11 mouse cellular contexts compared by ENCODE assay signal in genomic region chr4:152494360-152494879, GRCm38 (mm10). TPM values are rescaled to one million over a fixed set of nuclear protein-coding genes. Genes with fewer than 3 reads are reported as not detected.
DNase-seq lines count a peak whose midpoint lies in the region; ATAC-seq and TF ChIP-seq lines count a peak whose summit lies in the region.
"Had no signal": no experiment of that assay in that cellular context is flagged by ENCODE, and none has a peak within 500 bp of the region (broad histone marks: within the 10 kb centered on the region; RNA-seq: fewer than 3 reads in every experiment).

No protein-coding gene starts in this region.

- peak overlapping the region; percentile 41; the same call in 1 of the 2 replicates for H3K27ac ChIP-seq in hindbrain, postnatal 0 days
- no peak overlapping the region for H3K27ac ChIP-seq in hindbrain, embryonic 11.5 days (ENCODE audit: low read depth, low read length)
- no peak overlapping the region for H3K27ac ChIP-seq in intestine, embryonic 15.5 days
- H3K27ac ChIP-seq: stomach, embryonic 15.5 days had no signal

- peaks cover 14% of the 10 kb centered on the region; the same call in 1 of the 2 replicates for H3K36me3 ChIP-seq in hindbrain, postnatal 0 days (ENCODE audit: insufficient read depth, low read length)
- peaks cover 5% of the 10 kb centered on the region; the same call in 1 of the 2 replicates for H3K36me3 ChIP-seq in hindbrain, embryonic 11.5 days (ENCODE audit: control insufficient read depth, insufficient read depth, low read length)
- H3K36me3 ChIP-seq in intestine, embryonic 15.5 days: no peaks in the 10 kb centered on the region
- H3K36me3 ChIP-seq: stomach, embryonic 15.5 days had no signal

- no peak for ATAC-seq in hindbrain, postnatal 0 days
- ATAC-seq in hindbrain, embryonic 11.5 days (ENCODE audit: low FRiP score): no peak
- ATAC-seq in intestine, embryonic 15.5 days: no peak

- H3K9me3 ChIP-seq in hindbrain, postnatal 0 days (ENCODE audit: low read length): no peaks in the 10 kb centered on the region
- H3K9me3 ChIP-seq in hindbrain, embryonic 11.5 days (ENCODE audit: control insufficient read depth, low read length): no peaks in the 10 kb centered on the region
- H3K9me3 ChIP-seq in intestine, embryonic 15.5 days: no peaks in the 10 kb centered on the region
- H3K9me3 ChIP-seq: stomach, embryonic 15.5 days had no signal

- WGBS in hindbrain, postnatal 0 days: 18% methylated on average over 20 of the region's 20 CpGs
- 48% methylated on average over 20 of the region's 20 CpGs for WGBS in hindbrain, embryonic 11.5 days
- 36% methylated on average over 20 of the region's 20 CpGs for WGBS in intestine, embryonic 15.5 days

- 0 out of 2 replicates have a peak overlapping the region, but pooled peaks have one; percentile 24 for H3K9ac ChIP-seq in hindbrain, postnatal 0 days (replicated peaks; ENCODE audit: low read length)
- H3K9ac ChIP-seq in hindbrain, embryonic 11.5 days (ENCODE audit: low read depth, low read length): no peak overlapping the region
- no peak overlapping the region for H3K9ac ChIP-seq in intestine, embryonic 15.5 days
- H3K9ac ChIP-seq: stomach, embryonic 15.5 days had no signal

- 0 out of 2 replicates have a peak, but pooled peaks cover 5% of the 10 kb centered on the region for H3K4me1 ChIP-seq in hindbrain, postnatal 0 days (ENCODE audit: insufficient read depth, low read length)
- no peaks in the 10 kb centered on the region for H3K4me1 ChIP-seq in hindbrain, embryonic 11.5 days (replicated peaks; ENCODE audit: control insufficient read depth, insufficient read depth, low read length)
- no peaks in the 10 kb centered on the region for H3K4me1 ChIP-seq in intestine, embryonic 15.5 days (replicated peaks)

- DNase-seq in hindbrain, postnatal 0 days (ENCODE audit: low spot score): peak; percentile 40
- no peak for DNase-seq in hindbrain, embryonic 11.5 days (ENCODE audit: low spot score)
- peak; percentile 60 for DNase-seq in adrenal gland, adult 2 months
- DNase-seq in adrenal gland, postnatal 36 days: peak; percentile 41 to 53
- DNase-seq in kidney, postnatal 14 days: peak; percentile 25
- DNase-seq in right cerebral cortex, postnatal 14 days: no peak
- DNase-seq: heart, postnatal 14 days; liver; right cerebral cortex, postnatal 25 days had no signal

- H3K4me2 ChIP-seq in hindbrain, postnatal 0 days (ENCODE audit: low read depth, low read length): peak overlapping the region; percentile 21; the same call in 1 of the 2 replicates
- no peak overlapping the region for H3K4me2 ChIP-seq in hindbrain, embryonic 11.5 days (replicated peaks; ENCODE audit: low read depth, low read length)
- no peak overlapping the region for H3K4me2 ChIP-seq in intestine, embryonic 15.5 days (replicated peaks)
- H3K4me2 ChIP-seq: stomach, embryonic 15.5 days had no signal

- no peaks in the 10 kb centered on the region for H3K27me3 ChIP-seq in hindbrain, postnatal 0 days (ENCODE audit: insufficient read depth, low read length)
- no peaks in the 10 kb centered on the region for H3K27me3 ChIP-seq in hindbrain, embryonic 11.5 days (ENCODE audit: control insufficient read depth, insufficient read depth, low read length)
- no peaks in the 10 kb centered on the region for H3K27me3 ChIP-seq in intestine, embryonic 15.5 days (replicated peaks)
- H3K27me3 ChIP-seq: stomach, embryonic 15.5 days had no signal

- H3K4me3 ChIP-seq in hindbrain, postnatal 0 days (ENCODE audit: low read length): no peak overlapping the region
- H3K4me3 ChIP-seq in hindbrain, embryonic 11.5 days (ENCODE audit: low read depth, low read length): no peak overlapping the region
- no peak overlapping the region for H3K4me3 ChIP-seq in intestine, embryonic 15.5 days (replicated peaks)
- H3K4me3 ChIP-seq: stomach, embryonic 15.5 days had no signal

- no peak for TF ChIP-seq CTCF in hindbrain, postnatal 0 days (IDR thresholded peaks at IDR 0.05; ENCODE audit: low read depth)

RNA-seq across cellular contexts. Expression of gene Kcnab2, which starts 16.7 kb away (rescaled TPM):
- total RNA-seq in hindbrain, postnatal 0 days (2014; rRNA removed): 54.0 and 55.6 TPM in 2 replicates
- polyA plus RNA-seq in hindbrain, postnatal 0 days (2015; fragmentation: Nextera tagmentation; extraction: Ambion mirVana): 30.8 and 33.2 TPM in 2 replicates
- 9.2 and 11.1 TPM in 2 replicates for polyA plus RNA-seq in hindbrain, embryonic 11.5 days (2014; fragmentation: Nextera tagmentation; extraction: Ambion mirVana)
- total RNA-seq in adrenal gland, adult 2 months (2021): 1 to 10 TPM; 5.9 to 7.9 TPM
- polyA plus RNA-seq in adrenal gland, adult 2 months (2012; rRNA removed): 3.2 and 3.6 TPM in 2 replicates
- 1 to 10 TPM; 3.9 to 4.7 TPM for total RNA-seq in adrenal gland, postnatal 36 days (2021)
- 3.6 and 3.8 TPM in 2 replicates for polyA plus RNA-seq in intestine, embryonic 15.5 days (2015; fragmentation: Nextera tagmentation; extraction: Ambion mirVana)

RNA-seq across cellular contexts. Expression of gene Nphp4, which starts 17.9 kb away (rescaled TPM):
- 8.7 and 10.4 TPM in 2 replicates for total RNA-seq in hindbrain, postnatal 0 days (2014; rRNA removed)
- 3.9 and 4.0 TPM in 2 replicates for polyA plus RNA-seq in hindbrain, postnatal 0 days (2015; fragmentation: Nextera tagmentation; extraction: Ambion mirVana)
- 3.5 and 4.2 TPM in 2 replicates for polyA plus RNA-seq in hindbrain, embryonic 11.5 days (2014; fragmentation: Nextera tagmentation; extraction: Ambion mirVana)
- total RNA-seq in adrenal gland, adult 2 months (2021): 1 to 10 TPM; 3.8 to 5.0 TPM
- polyA plus RNA-seq in adrenal gland, adult 2 months (2012; rRNA removed): 3.4 and 4.7 TPM in 2 replicates
- total RNA-seq in adrenal gland, postnatal 36 days (2021): 1 to 10 TPM; 2.7 to 5.1 TPM
- polyA plus RNA-seq in intestine, embryonic 15.5 days (2015; fragmentation: Nextera tagmentation; extraction: Ambion mirVana): 1.7 TPM in 2 replicates

Comparison
In these comparisons a context has a peak if more than half of its experiments do, and no peak if none do; other contexts are left out.
1. DNase-seq: peak in hindbrain, postnatal 0 days (single experiment), adrenal gland, adult 2 months (single experiment), adrenal gland, postnatal 36 days (2 of 2) and kidney, postnatal 14 days (single experiment); none in hindbrain, embryonic 11.5 days (single experiment) and right cerebral cortex, postnatal 14 days (single experiment).